Mouse (Mus musculus) lung, postnatal 0 days (tissue): Measurements from ENCODE around the gene Sft2d1. TPM values are rescaled to one million over a fixed set of nuclear protein-coding genes. Genes with fewer than 3 reads are reported as not detected.

Experiments used
- ATAC-seq: fragments of 200-750 bp; cut with Nextera tagmentation; 2 replicates; pipeline ENCODE4 v1.8.0; 2017; ENCODE audit warnings: moderate library complexity
- DNase-seq: peaks from one replicate; pipeline ENCODE4 v3.0.0-alpha.2; 2016; ENCODE audit warnings: low spot score
- H3K27ac ChIP-seq: fragments of 300-500 bp; sonication (generic); 2 replicates; pipeline ENCODE4 v1.5.1; 2014; ENCODE audit warnings: antibody characterized with exemption, mild to moderate bottlenecking, low read length, mixed read lengths
- H3K27me3 ChIP-seq: fragments of 300-500 bp; sonication (generic); replicated peaks from 2 replicates; pipeline ENCODE4 v1.6.1; 2014; ENCODE audit warnings: low read length, mixed read lengths; ENCODE audit not compliant: insufficient read depth
- H3K36me3 ChIP-seq: fragments of 300-500 bp; sonication (generic); 2 replicates; pipeline ENCODE4 v1.6.1; 2014; ENCODE audit warnings: low read length, mixed read lengths; ENCODE audit not compliant: insufficient read depth
- H3K4me1 ChIP-seq: fragments of 300-500 bp; sonication (generic); 2 replicates; pipeline ENCODE4 v1.6.1; 2014; ENCODE audit warnings: antibody characterized with exemption, low read depth, low read length, mixed read lengths; ENCODE audit not compliant: insufficient read depth
- H3K4me2 ChIP-seq: fragments of 300-500 bp; sonication (generic); replicated peaks from 2 replicates; pipeline ENCODE4 v1.6.1; 2014; ENCODE audit warnings: low read depth, mild to moderate bottlenecking, low read length, moderate library complexity, mixed read lengths
- H3K4me3 ChIP-seq: fragments of 300-500 bp; sonication (generic); 2 replicates; pipeline ENCODE4 v1.5.1; 2014; ENCODE audit warnings: low read depth, low read length
- H3K9ac ChIP-seq: fragments of 300-500 bp; sonication (generic); replicated peaks from 2 replicates; pipeline ENCODE4 v1.6.1; 2014; ENCODE audit warnings: low read depth, mild to moderate bottlenecking
- H3K9me3 ChIP-seq: fragments of 300-500 bp; sonication (generic); 2 replicates; pipeline ENCODE4 v1.6.1; 2016; ENCODE audit warnings: low read length, mixed read lengths
- CTCF ChIP-seq: IDR thresholded peaks from 2 replicates; pipeline ENCODE4 v1.5.1; 2016; ENCODE audit warnings: antibody characterized with exemption, mild to moderate bottlenecking
- EP300 ChIP-seq: IDR thresholded peaks from 2 replicates; pipeline ENCODE4 v1.6.1; 2016; ENCODE audit warnings: antibody characterized with exemption, mild to moderate bottlenecking, control low read depth
- WGBS: fragments of 180-500 bp; shearing (Covaris S2); extraction: QIAGEN DNeasy Blood & Tissue Kit; methylation state at CpG from one replicate; pipeline ENCODE4 v1.1.7; 2014; 5-methylcytosine and 5-hydroxymethylcytosine counted together
- polyA plus RNA-seq: library from polyadenylated mRNA; unstranded; fragments of >200 nt; fragmentation: Nextera tagmentation; extraction: Ambion mirVana; gene quantifications from 2 replicates; pipeline ENCODE4 v1.2.1, GENCODE M21; 2015

Sft2d1 gene
- polyA plus RNA-seq, 1 experiment from 2014 or later = 115 TPM

- TF ChIP-seq EP300 = no peak
- Histone ChIP-seq H3K4me2 (no peak overlapping the region), H3K27ac (no peak overlapping the region), H3K9me3 (no peaks in the 10 kb centered on the region), H3K4me3 (no peak overlapping the region), H3K9ac (no peak overlapping the region), H3K4me1 (no peaks in the 10 kb centered on the region), H3K27me3 (no peaks in the 10 kb centered on the region), H3K36me3 (no peaks in the 10 kb centered on the region)
- DNase-seq (no peak), ATAC-seq (no peak)
- whole genome bisulfite sequencing = 59% methylated on average over 10 of the region's 10 CpGs
Observed at GRCm38 (mm10) chr17:8361281-8362103, 50.6 kb downstream of the Sft2d1 start.

- H3K27ac ChIP-seq = no peak overlapping the region
- no peaks in the 10 kb centered on the region for H3K4me1 ChIP-seq
- DNase-seq (no peak), ATAC-seq (no peak)
- WGBS = 42% methylated on average over 20 of the region's 20 CpGs
- H3K36me3 ChIP-seq = no peaks in the 10 kb centered on the region
- TF ChIP-seq CTCF = no peak
- no peak for TF ChIP-seq EP300
- H3K27me3 ChIP-seq = no peaks in the 10 kb centered on the region
- no peak overlapping the region for H3K4me2 ChIP-seq
- no peak overlapping the region for H3K9ac ChIP-seq
- H3K9me3 ChIP-seq = no peaks in the 10 kb centered on the region
- no peak overlapping the region for H3K4me3 ChIP-seq
Observed at GRCm38 (mm10) chr17:8367514-8368480, 56.9 kb downstream of the Sft2d1 start.

- no peak overlapping the region for H3K27ac ChIP-seq
- no peak overlapping the region for H3K9ac ChIP-seq
- no peaks in the 10 kb centered on the region for H3K9me3 ChIP-seq
- 43% methylated on average over 8 of the region's 8 CpGs for WGBS
- no peak overlapping the region for H3K4me2 ChIP-seq
- no peaks in the 10 kb centered on the region for H3K27me3 ChIP-seq
- DNase-seq = no peak
- no peaks in the 10 kb centered on the region for H3K36me3 ChIP-seq
- TF ChIP-seq EP300 (no peak), CTCF (no peak)
- no peak overlapping the region for H3K4me3 ChIP-seq
- no peak for ATAC-seq
- H3K4me1 ChIP-seq = no peaks in the 10 kb centered on the region
Observed at GRCm38 (mm10) chr17:8368570-8368969, 57.7 kb downstream of the Sft2d1 start.

- Histone ChIP-seq H3K4me3 (no peak overlapping the region), H3K9me3 (no peaks in the 10 kb centered on the region), H3K36me3 (no peaks in the 10 kb centered on the region), H3K4me2 (no peak overlapping the region), H3K27me3 (no peaks in the 10 kb centered on the region), H3K9ac (no peak overlapping the region), H3K27ac (no peak overlapping the region), H3K4me1 (no peaks in the 10 kb centered on the region)
- DNase-seq (no peak), ATAC-seq (no peak)
- 46% methylated on average over 2 of the region's 2 CpGs for WGBS
- TF ChIP-seq CTCF (no peak), EP300 (no peak)
Observed at GRCm38 (mm10) chr17:8369171-8369570, 58.3 kb downstream of the Sft2d1 start.

- Histone ChIP-seq H3K4me1 (no peaks in the 10 kb centered on the region), H3K4me3 (no peak overlapping the region), H3K27me3 (no peaks in the 10 kb centered on the region), H3K9me3 (no peaks in the 10 kb centered on the region), H3K36me3 (no peaks in the 10 kb centered on the region), H3K27ac (no peak overlapping the region), H3K4me2 (no peak overlapping the region), H3K9ac (no peak overlapping the region)
- DNase-seq (no peak), ATAC-seq (no peak)
- WGBS = 45% methylated on average over 13 of the region's 13 CpGs
- TF ChIP-seq CTCF = no peak
- no peak for TF ChIP-seq EP300
Observed at GRCm38 (mm10) chr17:8370634-8371229, 59.8 kb downstream of the Sft2d1 start.

GRCm38 (mm10) chr17:8371834-8372233, 60.9 kb downstream of the Sft2d1 start:
- DNase-seq (peak; percentile 67), ATAC-seq (peak; percentile 77)
- Histone ChIP-seq H3K9ac (no peak overlapping the region), H3K9me3 (no peaks in the 10 kb centered on the region), H3K27me3 (no peaks in the 10 kb centered on the region), H3K4me3 (no peak overlapping the region), H3K36me3 (no peaks in the 10 kb centered on the region), H3K4me1 (no peaks in the 10 kb centered on the region), H3K4me2 (peak overlapping the region; percentile 46), H3K27ac (0 out of 2 replicates have a peak overlapping the region, but pooled peaks have one; percentile 6)
- WGBS = 1% methylated on average over 7 of the region's 7 CpGs
- no peak for TF ChIP-seq EP300
- TF ChIP-seq CTCF = no peak
